Mouse (Mus musculus) kidney, postnatal 0 days (tissue): ENCODE results near the gene Aktip. TPM values are rescaled to one million over a fixed set of nuclear protein-coding genes. Genes with fewer than 3 reads are reported as not detected.

ENCODE experiments used
- ATAC-seq: fragments of 200-750 bp; cut with Nextera tagmentation; replicated peaks from 2 replicates; pipeline ENCODE4 v1.8.0; 2017; ENCODE audit warnings: low read depth, moderate number of reproducible peaks, moderate TSS enrichment, moderate library complexity; ENCODE audit not compliant: low FRiP score
- DNase-seq: peaks from one replicate; pipeline ENCODE4 v3.0.0-alpha.2; 2016; ENCODE audit warnings: low spot score
- H3K27ac ChIP-seq: fragments of 300-500 bp; sonication (generic); 2 replicates; pipeline ENCODE4 v1.5.1; 2014; ENCODE audit warnings: mild to moderate bottlenecking
- H3K27me3 ChIP-seq: fragments of 300-500 bp; sonication (generic); 2 replicates; pipeline ENCODE4 v1.6.1; 2014; ENCODE audit warnings: low read length, mixed read lengths; ENCODE audit not compliant: insufficient read depth
- H3K36me3 ChIP-seq: fragments of 300-500 bp; sonication (generic); 2 replicates; pipeline ENCODE4 v1.6.1; 2014; ENCODE audit warnings: low read length, mixed read lengths; ENCODE audit not compliant: insufficient read depth
- H3K4me1 ChIP-seq: fragments of 300-500 bp; sonication (generic); replicated peaks from 2 replicates; pipeline ENCODE4 v1.6.1; 2014; ENCODE audit warnings: antibody characterized with exemption, low read length, mixed read lengths; ENCODE audit not compliant: insufficient read depth
- H3K4me2 ChIP-seq: fragments of 300-500 bp; sonication (generic); 2 replicates; pipeline ENCODE4 v1.6.1; 2014; ENCODE audit warnings: mild to moderate bottlenecking, low read length, moderate library complexity, mixed read lengths
- H3K4me3 ChIP-seq: fragments of 300-500 bp; sonication (generic); replicated peaks from 2 replicates; pipeline ENCODE4 v1.5.1; 2014; ENCODE audit warnings: low read depth, low read length
- H3K9ac ChIP-seq: fragments of 300-500 bp; sonication (generic); 2 replicates; pipeline ENCODE4 v1.6.1; 2014; ENCODE audit warnings: low read depth, low read length
- H3K9me3 ChIP-seq: fragments of 300-500 bp; sonication (generic); replicated peaks from 2 replicates; pipeline ENCODE4 v1.6.1; 2016; ENCODE audit warnings: low read length, inconsistent platforms, mixed read lengths
- CTCF ChIP-seq: IDR thresholded peaks from 2 replicates; pipeline ENCODE4 v1.5.1; 2016; ENCODE audit warnings: antibody characterized with exemption, low read depth, mild to moderate bottlenecking, moderate library complexity
- WGBS: fragments of 180-500 bp; shearing (Covaris S2); extraction: QIAGEN DNeasy Blood & Tissue Kit; methylation state at CpG from one replicate; pipeline ENCODE4 v1.1.7; 2014; 5-methylcytosine and 5-hydroxymethylcytosine counted together
- polyA plus RNA-seq: library from polyadenylated mRNA; unstranded; fragments of >200 nt; fragmentation: Nextera tagmentation; extraction: Ambion mirVana; gene quantifications from 2 replicates; pipeline ENCODE4 v1.2.1, GENCODE M21; 2015

Aktip gene
- polyA plus RNA-seq, 1 experiment from 2014 or later = 116 TPM

GRCm38 (mm10) chr8:91147715-91148114 is 52.1 kb downstream of the Aktip start:
- H3K4me1 ChIP-seq = peaks cover 9% of the 10 kb centered on the region; the same call in 1 of the 2 replicates
- H3K9ac ChIP-seq = no peak overlapping the region
- H3K4me3 ChIP-seq = peak overlapping the region; percentile 23; the same call in 1 of the 2 replicates
- ATAC-seq (no peak), DNase-seq (peak; percentile 84)
- H3K4me2 ChIP-seq = peak overlapping the region; percentile 54
- TF ChIP-seq CTCF = peak; percentile 97
- no peaks in the 10 kb centered on the region for H3K9me3 ChIP-seq
- 3% methylated on average over 6 of the region's 6 CpGs for WGBS
- H3K36me3 ChIP-seq = no peaks in the 10 kb centered on the region
- no peak overlapping the region for H3K27ac ChIP-seq
- H3K27me3 ChIP-seq = no peaks in the 10 kb centered on the region

GRCm38 (mm10) chr8:91140828-91141227 is 58.9 kb downstream of the Aktip start:
- Histone ChIP-seq H3K4me3 (no peak overlapping the region), H3K27me3 (no peaks in the 10 kb centered on the region), H3K36me3 (no peaks in the 10 kb centered on the region), H3K9me3 (no peaks in the 10 kb centered on the region), H3K27ac (peak overlapping the region; percentile 31; the same call in 1 of the 2 replicates), H3K9ac (no peak overlapping the region), H3K4me1 (peaks cover 10% of the 10 kb centered on the region; the same call in 1 of the 2 replicates), H3K4me2 (no peak overlapping the region)
- TF ChIP-seq CTCF = no peak
- ATAC-seq (no peak), DNase-seq (no peak)
- WGBS = 65% methylated on average over 4 of the region's 4 CpGs

- Histone ChIP-seq H3K9me3 (no peaks in the 10 kb centered on the region), H3K27me3 (no peaks in the 10 kb centered on the region), H3K4me3 (no peak overlapping the region), H3K4me1 (peaks cover 18% of the 10 kb centered on the region), H3K9ac (no peak overlapping the region), H3K27ac (peak overlapping the region; percentile 85), H3K36me3 (no peaks in the 10 kb centered on the region), H3K4me2 (peak overlapping the region; percentile 2; the same call in 1 of the 2 replicates)
- WGBS = 30% methylated on average over 14 of the region's 14 CpGs
- ATAC-seq = no peak
- peak; percentile 57 for DNase-seq
- no peak for TF ChIP-seq CTCF
Observed at GRCm38 (mm10) chr8:91135308-91136181, 64.2 kb downstream of the Aktip start.

GRCm38 (mm10) chr8:91134659-91135058 is 65.1 kb downstream of the Aktip start:
- Histone ChIP-seq H3K4me1 (peaks cover 18% of the 10 kb centered on the region), H3K36me3 (0 out of 2 replicates have a peak, but pooled peaks cover 2% of the 10 kb centered on the region), H3K9me3 (no peaks in the 10 kb centered on the region), H3K4me2 (peak overlapping the region; percentile 46), H3K9ac (no peak overlapping the region), H3K4me3 (peak overlapping the region; percentile 90), H3K27ac (peak overlapping the region; percentile 85), H3K27me3 (no peaks in the 10 kb centered on the region)
- ATAC-seq (no peak), DNase-seq (no peak)
- WGBS = 35% methylated on average over 12 of the region's 12 CpGs
- no peak for TF ChIP-seq CTCF

- DNase-seq = peak; percentile 99
- ATAC-seq = peak; percentile 99
- Histone ChIP-seq H3K9ac (no peak overlapping the region; the same call in 1 of the 2 replicates), H3K27ac (peak overlapping the region; percentile 85), H3K4me1 (peaks cover 18% of the 10 kb centered on the region), H3K9me3 (no peaks in the 10 kb centered on the region), H3K4me2 (peak overlapping the region; percentile 46), H3K36me3 (peaks cover 8% of the 10 kb centered on the region; the same call in 1 of the 2 replicates), H3K4me3 (peak overlapping the region; percentile 90), H3K27me3 (no peaks in the 10 kb centered on the region)
- WGBS = under 1% methylated on average over 24 of the region's 24 CpGs
- peak; percentile 46; the same call in 1 of the 2 replicates for TF ChIP-seq CTCF
Observed at GRCm38 (mm10) chr8:91134070-91134475, 65.7 kb downstream of the Aktip start.

GRCm38 (mm10) chr8:91133441-91134069 is 66.2 kb downstream of the Aktip start:
- Histone ChIP-seq H3K4me2 (peak overlapping the region; percentile 84), H3K4me1 (peaks cover 18% of the 10 kb centered on the region), H3K4me3 (peak overlapping the region; percentile 90), H3K27ac (peak overlapping the region; percentile 88), H3K36me3 (peaks cover 9% of the 10 kb centered on the region; the same call in 1 of the 2 replicates), H3K9ac (peak overlapping the region; percentile 76), H3K9me3 (no peaks in the 10 kb centered on the region), H3K27me3 (no peaks in the 10 kb centered on the region)
- under 1% methylated on average over 54 of the region's 58 CpGs for WGBS
- TF ChIP-seq CTCF = no peak
- DNase-seq = peak; percentile 31
- ATAC-seq = peak; percentile 44; the same call in 1 of the 2 replicates
